9 mouse cellular contexts compared by ENCODE assay signal in the genomic region with DNA sequence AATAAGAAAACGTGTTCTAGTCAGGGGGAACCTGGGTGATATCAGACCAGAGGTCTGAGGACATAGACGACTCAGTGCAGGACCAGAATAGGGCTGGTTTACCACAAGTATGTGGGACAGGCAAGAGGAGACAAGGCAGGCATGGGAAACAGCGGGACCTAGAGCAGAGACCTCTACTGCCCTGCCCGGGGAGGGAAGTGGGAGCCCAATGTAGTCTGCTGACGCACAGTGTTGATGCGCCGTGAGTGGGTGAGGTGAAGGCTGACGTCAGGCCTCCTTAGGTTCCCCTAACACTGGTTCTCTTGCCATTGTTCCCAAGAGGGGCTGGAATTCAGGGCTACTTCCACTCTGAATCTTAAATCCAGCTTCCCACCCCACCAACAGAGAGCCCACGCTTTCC. TPM values are rescaled to one million over a fixed set of nuclear protein-coding genes. Genes with fewer than 3 reads are reported as not detected.
DNase-seq lines count a peak whose midpoint lies in the region; ATAC-seq and TF ChIP-seq lines count a peak whose summit lies in the region.
"Had no signal": no experiment of that assay in that cellular context is flagged by ENCODE, and none has a peak within 500 bp of the region (broad histone marks: within the 10 kb centered on the region; RNA-seq: fewer than 3 reads in every experiment).

No protein-coding gene starts in this region.

- TF ChIP-seq CTCF in intestine, postnatal 0 days (IDR thresholded peaks at IDR 0.05; ENCODE audit: low read depth) = no peak

- H3K4me3 ChIP-seq in forebrain, embryonic 14.5 days (ENCODE audit: low read depth, low read length) = no peak overlapping the region
- H3K4me3 ChIP-seq in intestine, postnatal 0 days (ENCODE audit: low read depth, low read length) = peak overlapping the region; percentile 11; the same call in 1 of the 2 replicates
- H3K4me3 ChIP-seq in midbrain, embryonic 13.5 days (replicated peaks) = no peak overlapping the region

- H3K9ac ChIP-seq in forebrain, embryonic 14.5 days (ENCODE audit: low read length) = 0 out of 2 replicates have a peak overlapping the region, but pooled peaks have one; percentile 17
- no peak overlapping the region for H3K9ac ChIP-seq in intestine, postnatal 0 days (ENCODE audit: low read depth, low read length)
- peak overlapping the region; percentile 33; the same call in 1 of the 2 replicates for H3K9ac ChIP-seq in midbrain, embryonic 13.5 days (replicated peaks)

- no peaks in the 10 kb centered on the region for H3K36me3 ChIP-seq in forebrain, embryonic 14.5 days (ENCODE audit: control insufficient read depth, insufficient read depth, low read length)
- H3K36me3 ChIP-seq in intestine, postnatal 0 days (ENCODE audit: control insufficient read depth, insufficient read depth) = no peaks in the 10 kb centered on the region
- H3K36me3 ChIP-seq in midbrain, embryonic 13.5 days = no peaks in the 10 kb centered on the region

- H3K27me3 ChIP-seq in forebrain, embryonic 14.5 days (replicated peaks; ENCODE audit: control insufficient read depth, insufficient read depth, low read length) = no peaks in the 10 kb centered on the region
- H3K27me3 ChIP-seq in intestine, postnatal 0 days (replicated peaks; ENCODE audit: control insufficient read depth, insufficient read depth, low read length) = no peaks in the 10 kb centered on the region
- peaks cover 3% of the 10 kb centered on the region; the same call in 1 of the 2 replicates for H3K27me3 ChIP-seq in midbrain, embryonic 13.5 days
- H3K27me3 ChIP-seq: Patski had no signal

- H3K27ac ChIP-seq in forebrain, embryonic 14.5 days (ENCODE audit: low read depth, low read length) = no peak overlapping the region
- H3K27ac ChIP-seq in intestine, postnatal 0 days (ENCODE audit: low read depth, low read length) = peak overlapping the region; percentile 35; the same call in 1 of the 2 replicates
- H3K27ac ChIP-seq in midbrain, embryonic 13.5 days = peak overlapping the region; percentile 53

- peak; percentile 29 for DNase-seq in layer of hippocampus, adult 9-11 months
- no peak for DNase-seq in layer of hippocampus, postnatal 10 days (ENCODE audit: low spot score in 2 of 2)
- no peak for DNase-seq in forebrain, embryonic 14.5 days (ENCODE audit: low spot score)
- DNase-seq in urinary bladder, postnatal 10 days (ENCODE audit: low spot score) = no peak
- DNase-seq in embryo, embryonic 11 days = no peak
- no peak for DNase-seq in thymus, postnatal 36 days

- peak overlapping the region; percentile 3; the same call in 1 of the 2 replicates for H3K4me2 ChIP-seq in forebrain, embryonic 14.5 days (ENCODE audit: low read length)
- H3K4me2 ChIP-seq in intestine, postnatal 0 days (replicated peaks; ENCODE audit: low read depth) = peak overlapping the region; percentile 72
- H3K4me2 ChIP-seq in midbrain, embryonic 13.5 days (replicated peaks) = peak overlapping the region; percentile 39

- 61% methylated on average over 9 of the region's 9 CpGs for WGBS in forebrain, embryonic 14.5 days
- 49% methylated on average over 9 of the region's 9 CpGs for WGBS in intestine, postnatal 0 days
- 63% methylated on average over 9 of the region's 9 CpGs for WGBS in midbrain, embryonic 13.5 days

- H3K9me3 ChIP-seq in forebrain, embryonic 14.5 days (replicated peaks; ENCODE audit: control insufficient read depth, low read length) = no peaks in the 10 kb centered on the region
- no peaks in the 10 kb centered on the region for H3K9me3 ChIP-seq in intestine, postnatal 0 days (ENCODE audit: control insufficient read depth)
- H3K9me3 ChIP-seq in midbrain, embryonic 13.5 days = no peaks in the 10 kb centered on the region

- ATAC-seq in forebrain, embryonic 14.5 days = no peak
- ATAC-seq in intestine, postnatal 0 days = no peak
- no peak for ATAC-seq in midbrain, embryonic 13.5 days
- ATAC-seq: Patski had no signal

- H3K4me1 ChIP-seq in forebrain, embryonic 14.5 days (ENCODE audit: control insufficient read depth, insufficient read depth, low read length) = peaks cover 32% of the 10 kb centered on the region
- peaks cover 23% of the 10 kb centered on the region for H3K4me1 ChIP-seq in intestine, postnatal 0 days (replicated peaks; ENCODE audit: control insufficient read depth, insufficient read depth, low read length)
- peaks cover 71% of the 10 kb centered on the region for H3K4me1 ChIP-seq in midbrain, embryonic 13.5 days (replicated peaks)

RNA-seq across cellular contexts. Expression of a gene that starts 2.7 kb away (rescaled TPM):
- 10 to 100 TPM; 55.7 to 67.8 TPM for total RNA-seq in layer of hippocampus, postnatal 10 days (2021)
- polyA plus RNA-seq in forebrain, embryonic 14.5 days (2014; fragmentation: Nextera tagmentation; extraction: Ambion mirVana) = 9.1 and 12.0 TPM in 2 replicates
- 44.9 and 49.1 TPM in 2 replicates for polyA plus RNA-seq in intestine, postnatal 0 days (2015; fragmentation: Nextera tagmentation; extraction: Ambion mirVana)
- polyA plus RNA-seq in midbrain, embryonic 13.5 days (2015; fragmentation: Nextera tagmentation; extraction: Ambion mirVana) = 12.7 and 19.4 TPM in 2 replicates

Comparison
In these comparisons a context has a peak if more than half of its experiments do, and no peak if none do; other contexts are left out.
1. H3K4me2 ChIP-seq: peak in every context shown above with its lines; median percentile 72 in intestine, postnatal 0 days; 39 in midbrain, embryonic 13.5 days; 3 in forebrain, embryonic 14.5 days.